26 mouse cellular contexts compared by ENCODE assay signal in genomic region chr11:111890026-111890425, GRCm38 (mm10).
DNase-seq lines count a peak whose midpoint lies in the region; ATAC-seq and TF ChIP-seq lines count a peak whose summit lies in the region.
"Had no signal": no experiment of that assay in that cellular context is flagged by ENCODE, and none has a peak within 500 bp of the region (broad histone marks: within the 10 kb centered on the region; RNA-seq: fewer than 3 reads in every experiment).

No protein-coding gene starts in this region.

- H3K4me3 ChIP-seq in forebrain, embryonic 15.5 days, result no peak overlapping the region
- H3K4me3 ChIP-seq in forebrain, embryonic 10.5 days, result no peak overlapping the region
- H3K4me3 ChIP-seq in neural tube, embryonic 14.5 days (ENCODE audit: low read depth, low read length), result no peak overlapping the region
- H3K4me3 ChIP-seq in forebrain, postnatal 0 days (ENCODE audit: low read depth, low read length), result no peak overlapping the region
- H3K4me3 ChIP-seq: embryonic facial prominence, embryonic 13.5 days; hindbrain, embryonic 15.5 days; liver, embryonic 12.5 days; midbrain, embryonic 12.5 days; stomach, embryonic 15.5 days had no signal

- peaks cover 24% of the 10 kb centered on the region for H3K4me1 ChIP-seq in forebrain, embryonic 15.5 days
- H3K4me1 ChIP-seq in forebrain, embryonic 10.5 days, result peaks cover 34% of the 10 kb centered on the region
- H3K4me1 ChIP-seq in neural tube, embryonic 14.5 days (ENCODE audit: control insufficient read depth, insufficient read depth, low read length), result no peaks in the 10 kb centered on the region
- peaks cover 8% of the 10 kb centered on the region for H3K4me1 ChIP-seq in forebrain, postnatal 0 days (ENCODE audit: insufficient read depth)
- H3K4me1 ChIP-seq: liver, embryonic 12.5 days; stomach, embryonic 15.5 days had no signal

- H3K27ac ChIP-seq in forebrain, embryonic 15.5 days (replicated peaks), result no peak overlapping the region
- no peak overlapping the region for H3K27ac ChIP-seq in forebrain, embryonic 10.5 days
- 0 out of 2 replicates have a peak overlapping the region, but pooled peaks have one; percentile 4 for H3K27ac ChIP-seq in neural tube, embryonic 14.5 days (ENCODE audit: low read depth, low read length)
- no peak overlapping the region for H3K27ac ChIP-seq in forebrain, postnatal 0 days (ENCODE audit: low read depth, low read length)
- H3K27ac ChIP-seq: embryonic facial prominence, embryonic 13.5 days; hindbrain, embryonic 15.5 days; kidney, postnatal 0 days; liver, embryonic 12.5 days; midbrain, embryonic 12.5 days; stomach, embryonic 15.5 days had no signal

- no peak overlapping the region for H3K4me2 ChIP-seq in forebrain, embryonic 15.5 days (replicated peaks)
- no peak overlapping the region for H3K4me2 ChIP-seq in neural tube, embryonic 14.5 days (ENCODE audit: low read depth, low read length)
- H3K4me2 ChIP-seq in forebrain, postnatal 0 days (ENCODE audit: low read depth), result no peak overlapping the region
- H3K4me2 ChIP-seq: embryonic facial prominence, embryonic 13.5 days; heart, embryonic 11.5 days; hindbrain, embryonic 15.5 days; liver, embryonic 12.5 days; midbrain, embryonic 12.5 days; stomach, embryonic 15.5 days had no signal

- H3K27me3 ChIP-seq in forebrain, embryonic 15.5 days, result no peaks in the 10 kb centered on the region
- H3K27me3 ChIP-seq in forebrain, embryonic 10.5 days (ENCODE audit: poor library complexity, severe bottlenecking), result peaks cover 10% of the 10 kb centered on the region
- no peaks in the 10 kb centered on the region for H3K27me3 ChIP-seq in neural tube, embryonic 14.5 days (ENCODE audit: control insufficient read depth, insufficient read depth, low read length)
- H3K27me3 ChIP-seq in forebrain, postnatal 0 days (ENCODE audit: insufficient read depth, low read length), result no peaks in the 10 kb centered on the region
- H3K27me3 ChIP-seq: hindbrain, embryonic 15.5 days; liver, embryonic 12.5 days; stomach, embryonic 15.5 days had no signal

- no peaks in the 10 kb centered on the region for H3K9me3 ChIP-seq in forebrain, embryonic 15.5 days
- no peaks in the 10 kb centered on the region for H3K9me3 ChIP-seq in forebrain, embryonic 10.5 days
- no peaks in the 10 kb centered on the region for H3K9me3 ChIP-seq in neural tube, embryonic 14.5 days (ENCODE audit: control insufficient read depth, low read length)
- H3K9me3 ChIP-seq in forebrain, postnatal 0 days (ENCODE audit: low read length), result no peaks in the 10 kb centered on the region
- H3K9me3 ChIP-seq: embryonic facial prominence, embryonic 13.5 days; hindbrain, embryonic 15.5 days; liver, embryonic 12.5 days; midbrain, embryonic 12.5 days; stomach, embryonic 15.5 days had no signal

- TF ChIP-seq CTCF in forebrain, postnatal 0 days (IDR thresholded peaks at IDR 0.05; ENCODE audit: low read depth), result no peak

- no peak for DNase-seq in forebrain, embryonic 10.5 days (ENCODE audit: extremely low spot score, low spot score)
- DNase-seq in neural tube, embryonic 10.5 days (ENCODE audit: extremely low spot score, low spot score), result no peak
- peak; percentile 21 for DNase-seq in forebrain, postnatal 0 days
- no peak for DNase-seq in gastrocnemius, postnatal 10 days
- DNase-seq: adrenal gland, postnatal 14 days; cerebellum, adult 18-20 months; gastrocnemius, postnatal 25 days; heart, adult 11 months; heart, postnatal 4 days; kidney, adult 8-10 months; left cerebral cortex, postnatal 4 days; liver, postnatal 0 days; lung, postnatal 36 days; right cerebral cortex, postnatal 14 days; thymus, postnatal 14 days had no signal

- WGBS in forebrain, embryonic 15.5 days, result 59% methylated on average over 3 of the region's 3 CpGs
- WGBS in forebrain, embryonic 10.5 days, result 83% methylated on average over 3 of the region's 3 CpGs
- 64% methylated on average over 3 of the region's 3 CpGs for WGBS in neural tube, embryonic 14.5 days
- WGBS in forebrain, postnatal 0 days, result 44% methylated on average over 3 of the region's 3 CpGs

- H3K36me3 ChIP-seq in forebrain, embryonic 15.5 days, result no peaks in the 10 kb centered on the region
- H3K36me3 ChIP-seq in forebrain, embryonic 10.5 days (replicated peaks), result no peaks in the 10 kb centered on the region
- H3K36me3 ChIP-seq in neural tube, embryonic 14.5 days (ENCODE audit: control insufficient read depth, insufficient read depth, low read length), result no peaks in the 10 kb centered on the region
- H3K36me3 ChIP-seq in forebrain, postnatal 0 days (ENCODE audit: insufficient read depth), result no peaks in the 10 kb centered on the region
- H3K36me3 ChIP-seq: embryonic facial prominence, embryonic 13.5 days; hindbrain, embryonic 15.5 days; liver, embryonic 12.5 days; midbrain, embryonic 12.5 days; stomach, embryonic 15.5 days had no signal

- no peak overlapping the region for H3K9ac ChIP-seq in forebrain, embryonic 15.5 days (replicated peaks)
- no peak overlapping the region for H3K9ac ChIP-seq in neural tube, embryonic 14.5 days (replicated peaks; ENCODE audit: low read depth, low read length)
- H3K9ac ChIP-seq in forebrain, postnatal 0 days, result no peak overlapping the region
- H3K9ac ChIP-seq: embryonic facial prominence, embryonic 13.5 days; hindbrain, embryonic 15.5 days; liver, embryonic 12.5 days; liver, postnatal 0 days; midbrain, embryonic 12.5 days; stomach, embryonic 15.5 days had no signal

- ATAC-seq in forebrain, embryonic 15.5 days (replicated peaks), result peak; percentile 8; the same call in 1 of the 2 replicates
- no peak for ATAC-seq in neural tube, embryonic 14.5 days (ENCODE audit: low read depth)
- ATAC-seq in forebrain, postnatal 0 days, result peak; percentile 58; the same call in 1 of the 2 replicates
- no peak for ATAC-seq in inflammation-experienced regulatory T-cells, adult 6 months
- ATAC-seq: intestine, embryonic 16.5 days; liver, embryonic 12.5 days; liver, postnatal 0 days had no signal

Comparison
In these comparisons a context has a peak if more than half of its experiments do, and no peak if none do; other contexts are left out.
1. ATAC-seq: peak in forebrain, embryonic 15.5 days (single experiment) and forebrain, postnatal 0 days (single experiment); none in neural tube, embryonic 14.5 days (single experiment) and inflammation-experienced regulatory T-cells, adult 6 months (single experiment).